Mouse (Mus musculus) bone marrow, adult 2 months (tissue): ENCODE data around the gene Creb3l4.

Source experiments
- CTCF ChIP-seq: fragments of 200-500 bp; IDR thresholded peaks from 2 replicates; pipeline ENCODE4 v1.5.1; 2011; ENCODE audit warnings: low read length, control low read depth; ENCODE audit not compliant: control insufficient read depth, insufficient read depth
- POLR2A ChIP-seq: fragments of 200-500 bp; IDR thresholded peaks from 2 replicates; pipeline ENCODE4 v1.6.1; 2011; ENCODE audit warnings: low read depth, mild to moderate bottlenecking, control low read depth, low read length, borderline replicate concordance; ENCODE audit not compliant: control insufficient read depth

DNA sequence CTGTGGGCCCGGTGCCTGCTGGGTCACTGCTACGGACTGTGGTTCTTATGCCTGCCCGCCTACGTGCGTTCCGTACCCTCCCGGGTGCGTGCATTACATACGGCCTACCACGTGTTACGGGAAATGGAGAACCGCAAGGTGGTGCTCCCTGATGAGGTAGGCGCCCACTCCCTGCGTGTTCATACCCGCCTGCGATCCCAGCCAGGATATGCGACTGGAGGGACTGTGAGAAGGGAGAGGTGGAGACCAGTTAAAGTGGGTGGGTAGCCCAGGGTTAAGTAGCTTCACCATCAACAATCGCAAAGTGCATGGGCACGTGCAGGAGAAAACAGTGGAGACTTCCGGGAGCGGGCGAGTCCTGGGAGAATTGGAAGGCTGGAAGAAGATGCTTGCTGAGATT lies 30.5 kb upstream of the Creb3l4 start:
- no peak for TF ChIP-seq CTCF
- no peak for TF ChIP-seq POLR2A
